Mouse (Mus musculus): ENCODE results near the gene Usp47.
"Not testable (repeated sequence)": the region's sequence is repeated elsewhere in the genome, so short reads cannot be mapped to it uniquely, and the experiment has no call there.

The Usp47 gene

DNA sequence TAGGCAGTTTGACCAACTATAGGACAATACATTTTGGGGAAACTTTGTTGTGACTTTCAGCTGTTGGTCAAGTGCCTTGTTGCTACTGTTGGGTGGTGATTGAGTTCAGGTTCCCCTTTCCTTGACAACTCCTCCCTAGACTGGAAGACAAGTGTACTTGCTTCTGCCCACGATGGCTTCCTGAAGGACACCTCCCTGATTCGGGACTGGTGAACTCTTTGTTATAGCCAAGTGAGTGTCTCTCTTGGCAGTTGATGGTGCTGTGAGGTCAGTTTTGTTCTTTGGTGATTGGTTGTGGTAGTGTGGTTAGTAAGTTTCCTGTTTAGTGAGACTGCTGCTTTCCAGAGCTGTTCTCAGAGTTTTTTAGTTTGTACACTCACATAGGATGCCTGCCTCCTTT lies 19.5 kb downstream of the Usp47 start:
- no peak for DNase-seq

DNA sequence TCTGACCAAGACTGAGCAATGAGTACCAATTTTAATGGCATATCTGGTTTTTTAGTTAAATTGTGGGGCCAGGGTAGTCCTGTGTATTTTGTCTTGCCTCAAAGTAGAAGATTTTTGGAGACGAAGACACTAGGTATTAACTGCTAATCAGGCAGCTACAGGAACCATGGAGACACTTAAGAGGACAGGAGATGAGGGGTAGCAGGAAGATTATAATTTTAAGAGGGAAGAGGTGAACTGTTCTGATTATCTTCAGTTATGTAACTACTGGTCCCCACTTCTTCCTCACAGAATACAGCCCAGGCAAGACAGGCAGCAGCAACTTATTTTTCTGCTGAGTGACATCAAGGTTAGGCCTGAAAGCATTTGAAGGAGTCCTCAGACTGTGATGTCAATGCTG lies 21.9 kb downstream of the Usp47 start:
- no peak for DNase-seq

DNA sequence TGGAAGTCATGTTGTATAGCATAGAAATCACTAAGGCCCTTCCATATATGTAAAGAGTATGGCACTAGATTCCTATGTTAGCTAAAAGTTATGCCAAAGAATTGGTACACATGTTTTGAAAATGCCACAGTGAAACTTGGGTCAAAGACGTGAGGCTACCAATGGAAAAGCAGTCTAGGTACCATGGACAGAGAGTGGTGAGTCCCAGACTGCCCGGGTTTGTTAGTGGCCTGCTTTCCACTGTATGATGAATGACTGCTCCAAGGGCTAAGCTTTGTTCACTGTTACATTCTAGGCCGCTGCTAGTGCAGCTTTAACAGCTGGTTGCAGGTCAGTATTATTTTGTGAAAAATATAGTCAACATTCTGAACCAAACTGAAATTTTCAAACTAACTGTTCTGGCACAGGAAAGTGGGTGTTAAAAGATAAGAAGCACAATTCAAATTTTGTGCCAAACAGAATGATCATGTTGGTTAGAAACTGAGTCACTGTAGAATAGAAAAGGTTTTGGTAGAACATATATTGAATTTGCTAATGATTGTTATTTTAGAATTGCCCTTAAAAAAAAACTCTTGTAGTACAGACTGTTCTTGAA lies 22.6 kb downstream of the Usp47 start:
- no peak for DNase-seq

DNA sequence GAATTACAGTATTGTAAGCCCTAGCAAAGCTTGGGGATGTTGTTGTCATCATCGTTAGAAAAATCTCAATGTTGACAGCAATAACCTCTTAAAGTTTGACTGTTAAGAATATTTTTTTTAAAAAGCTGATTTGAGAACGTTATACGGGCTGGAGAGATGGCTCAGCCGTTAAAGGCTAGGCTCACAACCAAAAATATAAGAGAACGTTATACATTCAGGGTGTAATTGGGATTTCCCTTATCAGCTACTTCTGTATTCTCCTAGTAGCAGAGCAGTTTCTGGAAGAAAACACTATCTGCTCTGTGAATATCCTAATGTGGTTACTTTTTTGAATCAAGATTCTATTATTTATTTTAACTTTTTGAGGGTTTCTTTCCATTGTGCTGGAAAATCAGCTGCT lies 25.3 kb downstream of the Usp47 start:
- DNase-seq = no peak

DNA sequence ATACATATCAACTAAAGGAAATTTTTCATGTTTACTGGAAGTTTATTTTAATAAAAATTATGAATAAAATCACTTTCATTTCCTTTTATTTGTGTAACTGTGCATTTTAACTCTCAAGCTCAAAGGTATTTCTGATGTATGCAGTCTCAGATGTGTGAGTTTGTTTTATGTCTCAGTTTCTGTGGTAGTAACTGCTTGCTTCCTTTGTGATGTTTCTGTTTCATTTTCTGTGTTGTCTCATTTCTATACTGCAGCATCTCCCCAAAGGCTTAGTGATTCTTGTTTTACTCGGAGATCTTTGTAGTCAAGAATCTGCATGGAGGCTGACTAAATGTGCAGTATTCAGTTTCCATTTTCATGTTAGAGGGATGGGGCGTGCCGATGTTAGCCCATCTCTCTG lies 30.4 kb downstream of the Usp47 start:
- DNase-seq = no peak

DNA sequence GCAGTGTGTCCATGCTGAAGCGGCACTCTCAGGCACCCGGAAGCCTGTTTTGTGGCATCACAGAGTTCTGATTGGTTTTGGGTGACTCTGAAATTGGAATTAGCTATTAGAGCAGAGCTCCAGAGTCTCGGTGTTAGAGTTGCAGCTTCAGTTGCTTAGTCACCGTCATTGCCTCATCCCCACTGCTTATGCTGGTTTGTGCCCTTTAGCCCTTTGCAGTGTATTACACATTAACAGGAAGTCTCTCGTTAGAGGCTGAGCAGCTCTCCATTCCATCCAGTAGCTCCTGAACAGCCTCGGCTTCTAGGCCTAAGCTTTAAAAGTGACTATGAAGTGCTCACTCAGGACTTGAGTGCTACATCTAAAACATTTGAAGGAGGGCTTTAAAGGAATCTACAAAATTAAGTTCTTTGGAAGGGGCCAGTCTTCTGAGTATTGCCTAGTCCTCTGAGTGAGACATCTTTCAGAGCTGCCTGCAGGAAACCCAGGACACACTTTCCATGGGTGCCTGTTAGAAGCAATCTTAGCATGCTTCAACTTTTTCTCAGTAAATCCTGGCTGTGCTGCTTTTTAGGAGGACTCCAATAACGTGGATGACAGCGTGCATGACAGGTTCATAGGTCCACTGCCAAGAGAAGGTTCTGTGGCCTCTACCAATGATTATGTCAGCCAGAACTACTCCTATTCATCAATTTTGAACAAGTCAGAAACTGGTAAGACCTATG lies 32.8 kb downstream of the Usp47 start:
- no peak for DNase-seq

DNA sequence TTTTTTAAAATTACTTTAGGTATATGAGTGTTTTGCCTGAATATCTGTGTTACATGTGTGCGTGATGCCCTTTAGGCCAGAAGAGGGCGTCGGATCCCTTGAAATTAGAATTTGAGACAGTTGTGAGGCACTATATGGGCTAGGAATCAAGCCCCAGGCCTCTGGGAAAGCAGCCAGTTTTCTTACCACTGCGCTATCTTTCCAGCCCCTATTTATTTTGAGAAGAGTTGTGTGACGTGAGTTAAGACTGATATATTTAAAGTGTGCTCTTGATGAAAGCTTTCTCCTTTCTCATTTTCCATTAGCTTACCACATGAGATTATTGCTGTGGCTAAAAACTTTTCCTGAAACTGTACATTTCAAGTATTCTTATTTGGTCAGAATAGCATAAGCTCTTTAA lies 51.6 kb downstream of the Usp47 start:
- no peak for DNase-seq

DNA sequence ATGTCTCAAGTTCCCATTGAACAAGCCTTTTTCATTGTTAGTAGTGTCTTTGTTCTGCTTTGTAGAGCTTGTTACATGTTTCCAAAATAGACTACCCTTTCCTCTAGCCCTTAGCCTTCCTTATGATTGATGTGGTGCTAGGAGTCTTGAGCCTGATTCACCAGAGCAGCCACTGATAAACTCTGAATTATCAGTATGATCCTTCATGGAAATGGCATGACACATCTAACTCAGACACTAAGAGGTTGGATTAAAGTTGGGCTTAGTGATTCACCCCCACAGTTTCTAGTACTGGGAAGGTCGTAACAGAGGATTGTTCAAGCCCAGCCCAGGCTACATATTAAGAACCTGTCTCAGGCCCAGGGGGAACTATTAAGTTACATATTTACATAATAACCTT lies 59.3 kb downstream of the Usp47 start:
- no peak for DNase-seq

DNA sequence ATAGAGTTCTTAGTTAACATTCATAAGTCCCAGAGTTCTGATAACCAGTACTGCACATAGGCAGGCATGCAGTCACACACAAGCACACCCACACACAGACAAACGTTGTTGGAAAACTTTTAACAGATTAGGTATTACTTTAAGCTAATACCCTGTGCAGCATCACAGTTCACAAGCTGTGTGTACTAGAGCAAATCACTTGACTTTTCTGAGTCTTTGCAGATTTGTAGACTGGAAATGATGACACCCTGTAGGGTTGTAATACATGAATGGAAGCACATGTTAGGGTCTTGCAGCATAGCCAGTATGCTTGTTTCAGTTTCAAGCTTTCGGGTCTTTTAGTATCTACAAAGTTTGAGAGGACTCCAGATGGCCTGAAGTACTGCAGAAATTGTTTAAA lies 60.9 kb downstream of the Usp47 start:
- DNase-seq = no peak

DNA sequence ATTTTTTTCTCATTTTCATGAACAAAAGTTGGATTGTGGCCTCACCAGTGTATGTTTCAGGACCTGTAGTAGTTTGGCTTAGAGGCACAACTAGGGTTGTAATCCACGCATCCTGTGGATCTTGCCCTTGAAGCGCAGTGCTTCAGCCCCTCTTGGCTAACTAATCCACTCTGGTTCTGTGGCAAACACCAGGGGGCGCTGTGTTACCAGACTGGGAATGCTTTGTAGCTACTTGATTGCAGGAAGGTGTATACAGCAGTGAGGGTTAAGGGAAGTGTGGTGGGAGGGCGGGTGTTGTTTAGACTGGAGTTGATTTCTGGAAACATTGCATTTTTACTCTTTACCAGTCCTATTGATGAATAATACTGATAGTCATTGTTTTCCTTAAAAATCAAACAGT lies 61.8 kb downstream of the Usp47 start:
- peak; percentile 92 for DNase-seq

DNA sequence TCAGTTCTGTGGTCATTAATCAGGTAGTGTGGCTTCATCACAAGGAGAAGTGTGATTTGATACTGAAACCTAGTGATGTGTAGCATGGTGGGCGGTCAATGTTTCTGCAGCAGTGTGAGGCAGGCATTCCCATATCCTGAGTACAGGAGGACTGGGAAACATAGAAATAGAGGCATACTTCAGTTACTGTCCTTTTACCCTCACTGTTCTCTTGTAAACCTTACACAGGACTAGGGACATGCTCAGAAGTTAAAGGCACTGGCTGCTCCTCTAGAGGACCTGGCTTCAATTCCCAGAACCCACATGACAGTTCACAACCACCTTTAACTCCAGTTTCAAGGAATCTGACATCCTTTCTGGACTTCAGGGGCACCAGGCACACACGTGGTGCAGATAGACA lies 62.9 kb downstream of the Usp47 start:
- no peak for DNase-seq

DNA sequence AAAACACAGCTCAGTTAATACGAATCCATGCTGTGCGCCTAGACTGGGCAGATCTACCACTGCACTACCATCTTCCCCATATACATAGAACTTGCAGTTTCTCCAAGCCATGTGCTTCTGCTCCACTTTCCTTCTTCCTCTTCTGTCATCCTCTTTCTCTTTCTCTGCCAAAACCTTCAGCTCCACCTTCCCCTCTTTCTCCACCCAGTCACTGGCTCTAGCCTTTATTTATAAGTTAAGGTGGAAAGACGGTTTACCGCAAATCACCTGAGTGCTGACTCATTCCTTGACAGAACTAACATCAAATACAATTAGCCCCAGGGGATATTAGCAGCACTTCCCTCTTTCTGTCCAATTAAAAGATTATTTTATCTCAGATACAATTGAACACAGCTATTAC lies 71.6 kb downstream of the Usp47 start:
- not testable (repeated sequence) for DNase-seq

DNA sequence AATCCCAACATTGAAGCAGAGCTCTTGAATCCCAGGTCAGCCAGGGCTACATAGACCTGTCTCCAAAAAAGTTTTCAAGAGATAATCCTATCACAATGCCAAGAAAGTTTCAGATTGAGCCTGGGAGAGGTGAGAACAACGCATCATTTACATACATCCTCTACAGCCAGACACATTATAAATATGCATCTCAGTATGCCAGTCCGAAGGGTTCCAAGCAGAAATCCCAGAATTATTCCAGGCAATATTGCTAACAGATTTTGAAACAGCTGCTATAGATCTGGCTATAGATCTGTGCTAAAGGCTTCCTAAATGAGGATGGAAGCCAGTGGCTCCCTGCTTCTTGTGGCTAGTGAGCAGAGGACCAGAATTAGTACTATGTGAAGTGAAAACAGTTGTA lies 77.6 kb downstream of the Usp47 start:
- no peak for DNase-seq

DNA sequence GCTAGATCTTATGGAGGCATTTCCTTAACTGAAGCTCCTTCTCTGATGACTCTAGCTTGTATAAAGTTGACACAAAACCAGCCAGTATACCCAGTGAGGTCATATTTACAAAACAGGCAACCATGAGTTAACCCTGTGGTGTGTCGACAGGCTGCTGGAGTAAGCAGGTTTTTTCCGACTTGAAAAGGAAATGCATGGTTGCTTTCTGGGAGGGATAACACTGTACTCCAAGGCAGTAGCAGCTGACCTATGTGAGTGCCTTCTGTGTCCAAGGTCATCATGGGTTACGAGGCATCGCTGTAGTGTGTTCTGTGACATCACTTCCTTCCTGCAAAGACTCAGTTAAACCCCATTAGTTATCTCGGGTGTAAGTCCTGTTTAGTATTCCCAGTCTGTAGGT lies 79.6 kb downstream of the Usp47 start:
- DNase-seq = no peak

DNA sequence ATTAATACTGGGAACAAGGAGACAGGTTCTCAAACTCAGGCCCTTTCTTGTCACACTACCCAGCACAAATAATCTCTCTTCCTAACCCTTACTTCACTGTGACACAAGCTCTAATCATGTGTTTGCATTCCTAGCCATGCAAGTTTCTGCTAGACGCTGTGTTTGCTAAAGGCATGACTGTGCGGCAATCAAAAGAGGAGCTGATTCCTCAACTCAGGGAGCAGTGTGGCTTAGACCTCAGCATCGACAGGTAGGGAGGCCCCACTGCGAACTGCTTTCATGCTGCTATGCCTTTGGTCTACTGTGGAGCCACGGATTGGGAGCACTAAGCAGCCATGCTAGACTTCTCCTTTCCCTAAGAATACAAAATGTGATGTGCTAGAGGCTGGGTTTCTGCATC lies 80.5 kb downstream of the Usp47 start:
- no peak for DNase-seq

DNA sequence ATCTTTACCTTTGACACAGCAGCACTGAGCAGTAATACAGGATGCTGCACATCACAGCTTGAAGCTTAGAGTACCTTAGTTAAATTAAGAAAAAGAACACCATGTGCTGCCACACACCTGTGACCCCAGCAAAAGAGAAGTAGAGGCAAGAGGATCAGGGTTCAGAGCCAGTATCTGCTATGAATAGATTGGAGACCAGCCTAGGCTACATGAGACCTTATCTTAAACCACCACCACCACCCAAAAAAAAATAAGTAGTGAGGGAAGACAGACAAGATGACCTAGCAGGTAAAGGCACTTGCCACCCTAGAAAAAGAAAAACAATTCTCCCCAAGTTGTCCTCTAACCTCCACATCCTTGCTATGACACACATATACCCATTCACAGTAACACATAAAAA lies 85.5 kb downstream of the Usp47 start:
- no peak for DNase-seq

DNA sequence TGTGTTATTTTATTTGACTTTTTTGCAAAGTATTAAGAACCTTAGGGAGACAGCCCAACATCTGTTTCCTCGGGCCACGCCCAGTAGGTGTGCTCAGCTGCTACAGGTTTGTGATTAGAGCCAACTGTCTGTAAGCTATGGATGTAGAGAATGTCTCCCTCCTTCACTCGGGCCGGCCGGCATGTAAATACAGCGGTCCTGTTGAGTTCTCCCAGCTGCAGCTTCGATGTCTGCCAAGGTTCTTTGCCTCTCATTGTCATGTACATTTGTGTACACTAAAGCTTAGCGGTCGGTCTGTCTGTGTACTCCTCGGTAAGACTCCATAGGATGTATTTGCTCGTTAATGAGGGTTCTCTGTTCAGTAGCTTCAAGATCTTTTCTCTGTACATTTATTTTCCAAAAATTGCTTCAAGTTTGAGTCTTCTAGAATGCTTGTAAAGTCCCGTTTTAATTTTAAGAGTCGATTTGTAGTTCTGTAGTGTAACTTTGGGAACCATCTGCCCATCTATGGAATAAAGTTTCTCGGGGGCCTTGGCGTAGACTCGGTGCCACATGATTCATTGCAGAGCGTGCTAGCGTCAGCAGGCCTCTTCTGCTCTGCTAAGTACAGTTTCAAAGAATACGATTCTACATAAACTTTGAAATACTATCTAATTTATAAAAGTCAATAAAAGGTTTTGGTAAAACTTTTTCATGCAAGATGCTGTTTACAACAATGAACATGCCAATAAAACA lies 87.5 kb downstream of the Usp47 start:
- DNase-seq = no peak

DNA sequence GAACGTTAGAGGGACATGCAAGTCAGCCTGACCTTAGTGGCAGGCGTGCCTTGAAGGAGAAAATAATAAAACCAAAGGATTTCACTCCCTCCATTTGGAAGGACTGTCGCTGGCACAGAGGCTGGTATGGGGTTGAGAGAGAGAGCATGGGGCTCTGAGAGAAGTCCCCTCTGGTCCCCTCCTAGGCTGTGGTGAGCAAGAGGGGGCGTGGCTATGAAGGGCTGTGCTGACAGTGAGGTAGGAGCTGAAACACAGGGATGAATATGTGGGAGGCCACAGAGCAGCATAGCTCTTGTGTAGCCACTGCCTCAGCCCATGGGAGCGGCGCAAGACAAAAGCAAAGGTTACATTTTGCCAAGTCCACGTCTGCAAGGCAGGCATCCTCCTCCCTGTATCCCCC lies 94.2 kb downstream of the Usp47 start:
- DNase-seq = no peak

DNA sequence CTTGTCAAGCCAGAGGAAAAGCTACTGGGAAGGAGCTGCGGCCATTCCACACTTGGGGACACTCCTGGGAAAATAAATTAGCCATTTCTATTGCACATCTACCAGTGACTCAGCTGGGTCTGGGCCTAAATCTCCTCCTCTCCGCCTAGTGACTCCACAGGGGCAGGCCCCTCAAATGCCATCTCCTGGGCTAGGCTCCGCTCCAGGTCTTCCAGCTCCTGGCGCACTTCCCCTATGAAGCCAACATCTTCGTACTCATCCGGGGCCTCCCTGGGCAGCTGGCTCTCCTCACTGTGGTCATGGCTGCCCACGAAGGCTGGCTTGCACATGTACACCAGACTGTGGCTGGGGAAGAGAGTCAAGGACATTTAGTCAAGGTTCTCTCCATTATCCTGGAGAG lies 94.8 kb downstream of the Usp47 start:
- DNase-seq = no peak

DNA sequence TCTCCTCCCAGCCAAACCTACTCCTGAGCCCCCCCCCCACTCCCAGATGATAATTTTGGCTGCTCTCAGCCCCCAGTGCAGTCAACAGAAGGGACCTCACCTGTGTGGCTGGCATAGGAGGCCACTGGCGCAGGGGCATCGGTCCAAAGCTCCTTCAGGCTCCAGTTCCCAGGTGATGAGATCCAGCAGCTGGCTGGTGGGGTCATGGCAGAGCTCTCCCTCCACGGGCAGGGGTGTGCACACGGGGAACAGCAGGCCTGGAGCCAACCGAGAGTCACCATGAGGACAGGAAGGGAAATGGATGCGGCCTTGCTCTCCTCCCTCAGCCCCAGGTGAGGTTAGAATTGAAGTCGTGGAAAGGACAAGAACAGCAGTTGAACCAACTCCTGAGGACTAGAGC lies 95.9 kb downstream of the Usp47 start:
- DNase-seq = no peak

DNA sequence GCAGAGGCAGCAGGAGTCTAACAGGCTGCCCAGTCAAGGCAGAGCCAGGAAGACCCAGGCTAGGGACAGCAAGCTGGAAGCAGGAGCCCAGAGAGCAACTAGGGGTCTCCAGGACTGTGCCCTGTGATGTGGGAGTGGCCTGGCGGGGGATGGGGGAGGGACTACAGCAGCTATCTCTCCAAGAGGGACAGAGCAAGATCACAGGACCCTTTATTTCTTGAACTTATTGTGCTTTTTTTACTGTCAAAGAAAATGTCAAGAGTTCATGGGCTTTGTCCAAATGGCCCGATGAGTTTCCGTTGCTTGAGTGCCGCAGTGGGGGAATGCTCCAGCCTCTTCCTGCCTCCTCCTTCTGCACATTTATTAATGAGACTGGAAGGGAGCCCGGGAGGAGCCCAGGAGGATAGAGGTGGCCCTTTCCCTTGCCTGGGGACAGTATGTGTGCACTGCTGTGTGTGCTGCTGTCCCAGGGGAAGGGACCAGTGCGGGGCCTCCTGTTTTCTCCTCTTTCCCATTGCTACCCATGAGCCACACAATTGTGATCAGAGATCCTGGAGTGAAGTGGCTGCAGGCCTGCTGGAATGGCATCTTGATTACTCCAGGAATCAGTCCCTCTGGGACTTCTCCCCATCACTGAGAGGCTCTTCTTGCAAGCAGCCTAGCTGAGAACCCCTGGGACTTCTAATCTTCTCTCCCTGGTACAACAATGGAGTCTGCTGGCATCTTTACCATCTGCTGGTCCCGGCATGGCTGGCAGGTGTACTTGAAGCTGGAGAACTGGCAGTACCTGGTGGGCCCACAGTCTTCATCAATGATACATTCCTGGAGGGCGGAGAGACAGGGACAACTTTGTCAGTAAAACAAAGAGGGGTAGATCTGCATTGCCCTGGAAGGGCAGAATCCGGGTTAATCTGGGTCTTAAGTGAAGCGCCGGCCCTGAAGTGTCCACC lies 97.8 kb downstream of the Usp47 start:
- DNase-seq = no peak

DNA sequence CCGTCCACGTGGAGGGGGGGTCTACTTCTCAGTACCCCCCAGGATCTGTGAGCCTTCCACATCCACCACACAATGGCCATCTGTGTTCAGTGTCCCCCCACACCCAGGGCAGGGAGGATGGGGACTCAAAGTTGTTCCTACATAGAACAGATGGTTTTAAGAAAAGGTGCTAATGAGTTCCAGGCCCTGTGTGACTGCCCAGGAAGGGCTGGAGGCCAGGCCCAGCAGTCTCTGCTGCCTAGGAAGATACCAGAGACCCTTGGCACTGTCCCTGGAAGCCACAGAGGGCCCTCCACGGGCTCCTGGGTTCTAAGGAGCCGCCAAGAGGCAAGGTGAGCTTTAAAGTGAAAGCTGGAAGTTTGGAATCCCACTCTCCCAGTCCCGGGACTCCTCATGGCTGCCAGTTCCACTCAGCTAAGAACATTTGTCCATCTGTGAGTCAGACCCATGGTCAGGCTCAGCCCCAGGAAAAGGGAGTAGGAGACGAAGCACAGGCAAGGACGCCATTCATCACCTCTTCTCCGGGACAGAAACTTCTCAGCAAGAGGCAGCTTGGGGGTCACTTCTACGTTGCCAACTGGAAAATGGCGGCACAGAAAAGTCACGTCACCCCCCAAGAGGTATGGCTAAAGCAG lies 98.7 kb downstream of the Usp47 start:
- no peak for DNase-seq

DNA sequence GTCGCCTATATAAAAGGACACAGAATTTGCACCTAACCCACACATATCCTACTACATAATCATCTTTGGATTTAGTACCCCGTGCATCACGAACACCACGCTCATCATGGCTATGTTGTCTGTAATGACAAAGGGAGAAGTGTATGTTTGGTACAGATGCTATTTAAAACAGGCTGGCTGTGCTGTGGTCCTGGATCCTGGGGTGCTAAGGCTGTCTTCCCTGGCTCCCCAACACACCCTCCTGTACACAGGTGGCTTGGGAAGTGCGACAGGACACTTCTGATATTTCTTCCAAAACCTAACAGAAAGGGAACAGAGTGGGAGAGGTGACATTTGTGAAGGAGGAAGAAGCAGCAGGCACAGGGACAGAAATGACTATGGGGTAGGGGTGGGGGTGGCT lies 100.3 kb downstream of the Usp47 start:
- no peak for DNase-seq
